Mouse (Mus musculus) neutrophil, adult 5-6 weeks (primary cell): ENCODE results near the gene Rp2. TPM values are rescaled to one million over a fixed set of nuclear protein-coding genes. Genes with fewer than 3 reads are reported as not detected.

Experiments
- ATAC-seq: fragments of 151-379, 151-347 bp; 2 replicates; pipeline ENCODE4 v1.8.0; 2017; ENCODE audit warnings: mild to moderate bottlenecking, moderate TSS enrichment; ENCODE audit not compliant: insufficient number of reproducible peaks, poor library complexity, low FRiP score, severe bottlenecking; ENCODE audit errors: extremely low read depth
- total RNA-seq: library from RNA; stranded (forward); fragments of 200-1000 nt; gene quantifications from 2 replicates; pipeline ENCODE4 v1.2.3, GENCODE M21; 2017

Gene Rp2
- total RNA-seq, 1 experiment from 2014 or later = 50.6 TPM

DNA sequence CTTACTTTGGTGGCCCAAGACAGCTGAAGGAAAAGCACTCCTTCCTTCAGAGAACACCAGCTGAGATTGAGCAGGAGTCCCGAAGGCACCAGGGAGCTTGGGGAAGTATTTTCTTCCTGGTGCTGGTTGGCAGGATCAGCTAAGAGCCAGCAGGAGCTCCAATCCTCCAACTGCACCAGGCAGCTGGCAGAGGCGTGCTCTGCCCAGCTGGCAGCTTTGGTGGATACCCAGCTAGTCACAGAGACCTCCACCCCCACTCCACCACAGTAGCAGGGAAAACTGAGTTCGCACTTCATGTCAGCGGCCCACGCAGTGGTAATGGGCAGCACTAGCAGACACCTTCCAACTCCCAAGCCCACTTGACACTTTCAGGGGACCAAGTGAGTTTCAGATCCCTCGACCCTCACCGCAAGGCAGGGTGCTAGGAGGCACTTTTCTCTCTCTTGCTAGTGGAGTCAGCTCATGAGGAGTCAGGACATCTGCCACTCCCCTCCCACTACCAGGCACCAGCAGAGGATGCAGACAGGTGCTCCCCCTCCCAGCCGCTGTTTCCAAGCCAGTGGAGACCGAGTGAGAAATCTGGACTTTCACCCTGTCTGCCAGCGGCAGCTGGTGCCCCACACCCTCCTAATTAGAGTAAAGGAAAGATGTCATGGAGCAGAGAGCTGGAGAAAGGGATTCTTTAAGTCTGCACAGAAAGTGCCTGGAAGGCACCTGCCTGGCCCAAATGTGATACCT, 50.8 kb downstream of the Rp2 start:
- no peak for ATAC-seq

DNA sequence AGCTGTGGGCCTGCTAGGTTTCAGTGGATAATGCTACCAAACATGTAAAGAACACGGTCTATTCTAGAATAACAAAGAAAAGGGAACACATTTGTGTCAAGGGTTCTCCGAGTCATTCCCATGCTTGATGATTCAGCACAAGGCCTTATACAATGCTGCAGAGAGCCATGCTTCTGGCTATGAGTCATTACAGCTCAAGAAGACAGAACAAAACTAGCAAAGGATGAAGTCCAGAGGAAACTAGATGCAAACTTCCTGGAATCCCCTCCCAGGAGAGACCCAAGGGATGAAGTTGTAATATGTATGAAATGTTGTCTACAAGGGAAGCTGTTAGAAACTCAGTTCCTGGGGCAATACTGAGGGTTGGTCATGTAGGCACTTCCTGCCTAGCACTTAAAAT, 54.2 kb downstream of the Rp2 start:
- ATAC-seq = no peak

DNA sequence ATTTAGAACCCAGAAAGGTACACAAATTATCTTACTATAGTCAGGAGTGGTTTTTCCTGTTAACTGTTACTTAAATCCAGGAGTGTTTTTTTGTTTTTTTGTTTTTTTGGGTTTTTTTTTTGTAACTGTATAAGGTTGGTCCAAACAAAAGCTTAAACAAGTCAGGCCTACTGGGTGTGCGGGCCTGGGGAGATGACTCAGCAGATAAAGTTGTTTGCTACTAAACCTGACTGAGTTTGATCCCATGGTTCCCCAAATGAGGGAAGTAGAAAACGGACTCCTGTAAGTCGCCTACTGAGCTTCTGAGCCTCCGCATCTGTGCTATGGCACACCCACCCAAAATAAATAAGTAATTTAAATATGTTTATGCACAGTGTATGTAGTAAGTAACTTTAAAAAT, 55.3 kb downstream of the Rp2 start:
- no peak for ATAC-seq

DNA sequence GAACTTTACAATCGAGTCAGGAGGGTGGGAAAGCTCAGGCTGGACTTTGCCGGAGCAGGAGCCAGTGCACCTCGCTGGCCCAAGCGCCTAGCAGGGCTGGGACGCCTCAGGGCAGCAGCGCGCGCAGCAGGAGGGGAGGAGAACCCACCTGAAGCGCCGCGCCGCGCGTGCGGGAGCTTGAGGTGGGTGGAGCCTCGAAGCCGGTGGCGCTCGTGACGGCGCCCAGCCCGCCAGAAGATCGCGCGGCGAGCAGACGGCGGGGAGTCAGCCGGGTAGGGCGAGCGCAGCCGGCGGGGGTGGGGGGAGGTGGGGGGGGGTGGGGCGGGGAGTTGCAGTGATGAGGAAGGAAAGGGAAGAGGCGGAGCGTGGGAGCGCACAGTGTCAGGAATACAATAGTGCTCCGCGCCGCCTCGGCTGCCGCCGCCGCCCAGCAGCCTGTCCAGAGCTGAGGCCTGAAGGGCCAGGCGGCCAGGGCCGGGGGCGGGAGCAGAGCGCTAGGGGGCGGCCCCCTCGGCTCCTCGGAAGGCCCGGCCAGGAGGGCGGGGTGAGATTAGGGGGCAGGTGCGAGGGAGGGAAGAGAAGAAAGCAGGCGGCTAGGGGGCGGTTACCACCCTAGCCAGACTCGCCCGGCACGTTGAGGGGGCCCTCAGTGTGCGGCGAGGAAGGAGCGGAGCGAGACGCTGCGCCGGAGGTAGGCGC, 61.0 kb downstream of the Rp2 start, which contains the start of gene Jade3:
Jade3 (plus strand) TSS at position 549 of the 699 bp plus-strand sequence.
- peak; percentile 87 for ATAC-seq

DNA sequence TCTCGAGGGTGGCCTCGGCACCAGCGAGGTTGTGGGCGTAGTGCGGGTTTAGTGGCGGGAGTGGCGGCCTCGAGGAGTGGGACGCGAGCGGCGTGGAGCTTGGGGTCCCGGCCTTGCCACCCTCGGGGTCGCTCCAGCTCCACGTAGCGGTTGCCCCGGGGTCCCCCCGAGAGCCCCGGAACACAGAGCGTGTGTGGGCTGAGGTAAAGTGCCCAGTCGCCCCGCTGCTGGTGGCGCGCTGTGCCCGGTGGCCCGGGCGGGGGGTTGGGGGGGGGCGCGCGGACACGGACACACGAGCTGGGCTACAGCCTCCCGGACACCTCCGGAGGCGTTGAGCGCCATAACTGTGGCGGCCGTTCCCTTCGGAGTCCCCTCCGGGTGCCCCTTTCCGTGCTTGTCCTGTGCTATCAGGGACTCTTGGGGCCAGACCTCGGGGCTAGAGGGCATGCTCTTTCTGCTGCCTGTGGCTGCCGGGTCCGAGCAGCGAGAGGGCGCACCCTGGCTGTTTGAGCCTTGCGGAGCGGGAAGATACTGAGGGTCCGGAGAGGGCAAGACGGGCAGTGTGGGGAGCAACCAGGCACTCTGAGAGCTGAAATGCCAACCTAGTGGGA, 61.7 kb downstream of the Rp2 start:
- no peak for ATAC-seq

Other genes with a start within 250 kb of the Rp2 start
- 101 and 109 TPM in 2 replicates for gene Slc9a7, start 72.7 kb upstream of the Rp2 start, total RNA-seq
- 4.7 and 5.8 TPM in 2 replicates for gene Jade3, start 61.2 kb downstream of the Rp2 start, total RNA-seq
- not detected in 2 replicates for gene Rgn, start 185.3 kb downstream of the Rp2 start, total RNA-seq